Mouse (Mus musculus): ENCODE results near the gene P2rx5. TPM values are rescaled to one million over a fixed set of nuclear protein-coding genes. Genes with fewer than 3 reads are reported as not detected.

The P2rx5 gene
- polyA plus RNA-seq, 1 experiment from 2014 or later: 0.04 TPM

- ATAC-seq: no peak
- Histone ChIP-seq H3K4me2 (replicated peaks; ENCODE audit: low read depth) (no peak overlapping the region), H3K9me3 (ENCODE audit: control insufficient read depth) (no peaks in the 10 kb centered on the region), H3K36me3 (ENCODE audit: control insufficient read depth, insufficient read depth) (no peaks in the 10 kb centered on the region), H3K27me3 (replicated peaks; ENCODE audit: control insufficient read depth, insufficient read depth, low read length) (no peaks in the 10 kb centered on the region), H3K4me1 (replicated peaks; ENCODE audit: control insufficient read depth, insufficient read depth, low read length) (no peaks in the 10 kb centered on the region), H3K4me3 (ENCODE audit: low read depth, low read length) (no peak overlapping the region), H3K27ac (ENCODE audit: low read depth, low read length) (no peak overlapping the region), H3K9ac (ENCODE audit: low read depth, low read length) (no peak overlapping the region)
- TF ChIP-seq CTCF (IDR thresholded peaks at IDR 0.05; ENCODE audit: low read depth): no peak
- WGBS: 64% methylated on average over 7 of the region's 7 CpGs
Observed at GRCm38 (mm10) chr11:73146975-73147365, 13.3 kb upstream of the P2rx5 start.

GRCm38 (mm10) chr11:73148209-73148608 is 12.0 kb upstream of the P2rx5 start:
- no peak for TF ChIP-seq CTCF (IDR thresholded peaks at IDR 0.05; ENCODE audit: low read depth)
- Histone ChIP-seq H3K27ac (ENCODE audit: low read depth, low read length) (no peak overlapping the region), H3K27me3 (replicated peaks; ENCODE audit: control insufficient read depth, insufficient read depth, low read length) (no peaks in the 10 kb centered on the region), H3K36me3 (ENCODE audit: control insufficient read depth, insufficient read depth) (no peaks in the 10 kb centered on the region), H3K4me2 (replicated peaks; ENCODE audit: low read depth) (no peak overlapping the region), H3K4me1 (replicated peaks; ENCODE audit: control insufficient read depth, insufficient read depth, low read length) (no peaks in the 10 kb centered on the region), H3K9me3 (ENCODE audit: control insufficient read depth) (no peaks in the 10 kb centered on the region), H3K9ac (ENCODE audit: low read depth, low read length) (no peak overlapping the region), H3K4me3 (ENCODE audit: low read depth, low read length) (no peak overlapping the region)
- 84% methylated on average over 9 of the region's 9 CpGs for WGBS
- ATAC-seq: no peak

- no peak overlapping the region for H3K27ac ChIP-seq (ENCODE audit: low read depth, low read length)
- H3K4me3 ChIP-seq (ENCODE audit: low read depth, low read length): no peak overlapping the region
- WGBS: 74% methylated on average over 6 of the region's 6 CpGs
- no peak for TF ChIP-seq CTCF (IDR thresholded peaks at IDR 0.05; ENCODE audit: low read depth)
- H3K9ac ChIP-seq (ENCODE audit: low read depth, low read length): no peak overlapping the region
- no peaks in the 10 kb centered on the region for H3K4me1 ChIP-seq (replicated peaks; ENCODE audit: control insufficient read depth, insufficient read depth, low read length)
- H3K9me3 ChIP-seq (ENCODE audit: control insufficient read depth): no peaks in the 10 kb centered on the region
- H3K27me3 ChIP-seq (replicated peaks; ENCODE audit: control insufficient read depth, insufficient read depth, low read length): peaks cover 8% of the 10 kb centered on the region; the same call in 1 of the 2 replicates
- no peak overlapping the region for H3K4me2 ChIP-seq (replicated peaks; ENCODE audit: low read depth)
- no peak for ATAC-seq
- H3K36me3 ChIP-seq (ENCODE audit: control insufficient read depth, insufficient read depth): no peaks in the 10 kb centered on the region
Observed at GRCm38 (mm10) chr11:73155071-73155470, 5.2 kb upstream of the P2rx5 start.

GRCm38 (mm10) chr11:73160811-73161200 is 585 bp downstream of the P2rx5 start:
- peak overlapping the region; percentile 40 for H3K4me3 ChIP-seq (ENCODE audit: low read depth, low read length)
- H3K9ac ChIP-seq (ENCODE audit: low read depth, low read length): peak overlapping the region; percentile 27; the same call in 1 of the 2 replicates
- no peak for TF ChIP-seq CTCF (IDR thresholded peaks at IDR 0.05; ENCODE audit: low read depth)
- H3K27me3 ChIP-seq (replicated peaks; ENCODE audit: control insufficient read depth, insufficient read depth, low read length): peaks cover 8% of the 10 kb centered on the region; the same call in 1 of the 2 replicates
- peak overlapping the region; percentile 74 for H3K4me2 ChIP-seq (replicated peaks; ENCODE audit: low read depth)
- whole genome bisulfite sequencing: 35% methylated on average over 6 of the region's 6 CpGs
- ATAC-seq: no peak
- no peak overlapping the region for H3K27ac ChIP-seq (ENCODE audit: low read depth, low read length)
- no peaks in the 10 kb centered on the region for H3K4me1 ChIP-seq (replicated peaks; ENCODE audit: control insufficient read depth, insufficient read depth, low read length)
- no peaks in the 10 kb centered on the region for H3K36me3 ChIP-seq (ENCODE audit: control insufficient read depth, insufficient read depth)
- H3K9me3 ChIP-seq (ENCODE audit: control insufficient read depth): no peaks in the 10 kb centered on the region

GRCm38 (mm10) chr11:73161616-73162015 is 1.4 kb downstream of the P2rx5 start:
- no peaks in the 10 kb centered on the region for H3K36me3 ChIP-seq (ENCODE audit: control insufficient read depth, insufficient read depth)
- H3K27ac ChIP-seq (ENCODE audit: low read depth, low read length): no peak overlapping the region
- H3K4me2 ChIP-seq (replicated peaks; ENCODE audit: low read depth): no peak overlapping the region
- no peak overlapping the region for H3K4me3 ChIP-seq (ENCODE audit: low read depth, low read length)
- peaks cover 8% of the 10 kb centered on the region; the same call in 1 of the 2 replicates for H3K27me3 ChIP-seq (replicated peaks; ENCODE audit: control insufficient read depth, insufficient read depth, low read length)
- no peak overlapping the region for H3K9ac ChIP-seq (ENCODE audit: low read depth, low read length)
- H3K9me3 ChIP-seq (ENCODE audit: control insufficient read depth): no peaks in the 10 kb centered on the region
- ATAC-seq: no peak
- no peaks in the 10 kb centered on the region for H3K4me1 ChIP-seq (replicated peaks; ENCODE audit: control insufficient read depth, insufficient read depth, low read length)
- no peak for TF ChIP-seq CTCF (IDR thresholded peaks at IDR 0.05; ENCODE audit: low read depth)
- WGBS: 88% methylated on average over 4 of the region's 4 CpGs

- Histone ChIP-seq H3K9me3 (ENCODE audit: control insufficient read depth) (no peaks in the 10 kb centered on the region), H3K27me3 (replicated peaks; ENCODE audit: control insufficient read depth, insufficient read depth, low read length) (peaks cover 8% of the 10 kb centered on the region; the same call in 1 of the 2 replicates), H3K36me3 (ENCODE audit: control insufficient read depth, insufficient read depth) (no peaks in the 10 kb centered on the region), H3K4me3 (ENCODE audit: low read depth, low read length) (no peak overlapping the region), H3K9ac (ENCODE audit: low read depth, low read length) (no peak overlapping the region), H3K4me1 (replicated peaks; ENCODE audit: control insufficient read depth, insufficient read depth, low read length) (no peaks in the 10 kb centered on the region), H3K4me2 (replicated peaks; ENCODE audit: low read depth) (no peak overlapping the region), H3K27ac (ENCODE audit: low read depth, low read length) (no peak overlapping the region)
- 64% methylated on average over 5 of the region's 5 CpGs for WGBS
- no peak for TF ChIP-seq CTCF (IDR thresholded peaks at IDR 0.05; ENCODE audit: low read depth)
- ATAC-seq: no peak
Observed at GRCm38 (mm10) chr11:73162284-73162683, 2.1 kb downstream of the P2rx5 start.

- H3K4me2 ChIP-seq (replicated peaks; ENCODE audit: low read depth): no peak overlapping the region
- 76% methylated on average over 8 of the region's 8 CpGs for WGBS
- no peak for ATAC-seq
- H3K27ac ChIP-seq (ENCODE audit: low read depth, low read length): no peak overlapping the region
- TF ChIP-seq CTCF (IDR thresholded peaks at IDR 0.05; ENCODE audit: low read depth): no peak
- no peaks in the 10 kb centered on the region for H3K9me3 ChIP-seq (ENCODE audit: control insufficient read depth)
- no peaks in the 10 kb centered on the region for H3K4me1 ChIP-seq (replicated peaks; ENCODE audit: control insufficient read depth, insufficient read depth, low read length)
- no peak overlapping the region for H3K9ac ChIP-seq (ENCODE audit: low read depth, low read length)
- no peaks in the 10 kb centered on the region for H3K27me3 ChIP-seq (replicated peaks; ENCODE audit: control insufficient read depth, insufficient read depth, low read length)
- H3K4me3 ChIP-seq (ENCODE audit: low read depth, low read length): no peak overlapping the region
- no peaks in the 10 kb centered on the region for H3K36me3 ChIP-seq (ENCODE audit: control insufficient read depth, insufficient read depth)
Observed at GRCm38 (mm10) chr11:73168071-73168470, 7.8 kb downstream of the P2rx5 start.

Measured in intestine, postnatal 0 days (tissue).